Mouse (Mus musculus) E14TG2a.4 (cell line): ENCODE data around the gene Pls3.

Source experiments
- CTCF ChIP-seq: conservative IDR thresholded peaks from 2 replicates; pipeline ENCODE4 v1.5.1; 2014; ENCODE audit warnings: low read length
- NANOG ChIP-seq: IDR thresholded peaks from 2 replicates; pipeline ENCODE4 v1.6.1; 2014; ENCODE audit warnings: borderline replicate concordance, low read length, mixed read lengths
- POU5F1 ChIP-seq: IDR thresholded peaks from 2 replicates; pipeline ENCODE4 v1.6.1; 2014; ENCODE audit warnings: low read length, borderline replicate concordance

- TF ChIP-seq CTCF (no peak), POU5F1 (no peak), NANOG (no peak)
Observed at GRCm38 (mm10) chrX:75764135-75764793, 110.7 kb downstream of the Pls3 start.
